Mouse (Mus musculus) forebrain, postnatal 0 days (tissue): ENCODE results near the gene Eme1. TPM values are rescaled to one million over a fixed set of nuclear protein-coding genes. Genes with fewer than 3 reads are reported as not detected.

Experiments used
- ATAC-seq: fragments of 200-750 bp; cut with Nextera tagmentation; 2 replicates; pipeline ENCODE4 v1.8.0; 2017; ENCODE audit warnings: mild to moderate bottlenecking, moderate library complexity
- DNase-seq: peaks from one replicate; pipeline ENCODE4 v3.0.0-alpha.2; 2015
- H3K27ac ChIP-seq: fragments of 300-500 bp; sonication (generic); 2 replicates; pipeline ENCODE4 v1.5.1; 2014; ENCODE audit warnings: low read depth, mild to moderate bottlenecking, antibody characterized with exemption, low read length, moderate library complexity, mixed read lengths
- H3K27me3 ChIP-seq: fragments of 300-500 bp; sonication (generic); 2 replicates; pipeline ENCODE4 v1.6.1; 2014; ENCODE audit warnings: mild to moderate bottlenecking, low read length, mixed read lengths; ENCODE audit not compliant: insufficient read depth
- H3K36me3 ChIP-seq: fragments of 300-500 bp; sonication (generic); 2 replicates; pipeline ENCODE4 v1.6.1; 2014; ENCODE audit warnings: mild to moderate bottlenecking, moderate library complexity; ENCODE audit not compliant: insufficient read depth
- H3K4me1 ChIP-seq: fragments of 300-500 bp; sonication (generic); 2 replicates; pipeline ENCODE4 v1.6.1; 2014; ENCODE audit warnings: antibody characterized with exemption; ENCODE audit not compliant: insufficient read depth
- H3K4me2 ChIP-seq: fragments of 300-500 bp; sonication (generic); 2 replicates; pipeline ENCODE4 v1.6.1; 2014; ENCODE audit warnings: low read depth, mild to moderate bottlenecking, moderate library complexity
- H3K4me3 ChIP-seq: fragments of 300-500 bp; sonication (generic); 2 replicates; pipeline ENCODE4 v1.5.1; 2014; ENCODE audit warnings: low read depth, low read length, mixed read lengths
- H3K9ac ChIP-seq: fragments of 300-500 bp; sonication (generic); 2 replicates; pipeline ENCODE4 v1.6.1; 2014; ENCODE audit warnings: mild to moderate bottlenecking
- H3K9me3 ChIP-seq: fragments of 300-500 bp; sonication (generic); 2 replicates; pipeline ENCODE4 v1.6.1; 2016; ENCODE audit warnings: low read length
- CTCF ChIP-seq: sonication (generic); IDR thresholded peaks from 2 replicates; pipeline ENCODE4 v1.5.1; 2016; ENCODE audit warnings: antibody characterized with exemption, control low read depth, low read depth
- WGBS: fragments of 180-500 bp; shearing (Covaris S2); extraction: QIAGEN DNeasy Blood & Tissue Kit; methylation state at CpG from one replicate; pipeline ENCODE4 v1.1.7; 2014; 5-methylcytosine and 5-hydroxymethylcytosine counted together
- polyA plus RNA-seq: library from polyadenylated mRNA; unstranded; fragments of >200 nt; fragmentation: Nextera tagmentation; extraction: Ambion mirVana; gene quantifications from 2 replicates; pipeline ENCODE4 v1.2.1, GENCODE M21; 2015
- total RNA-seq: library from RNA; depleted of rRNA; stranded (reverse); fragments of >200 nt; gene quantifications from 2 replicates; pipeline ENCODE4 v1.2.3, GENCODE M21; 2014

The Eme1 gene
- total and polyA plus RNA-seq, 2 experiments from 2014 or later = 1.4 to 2.4 TPM

DNA sequence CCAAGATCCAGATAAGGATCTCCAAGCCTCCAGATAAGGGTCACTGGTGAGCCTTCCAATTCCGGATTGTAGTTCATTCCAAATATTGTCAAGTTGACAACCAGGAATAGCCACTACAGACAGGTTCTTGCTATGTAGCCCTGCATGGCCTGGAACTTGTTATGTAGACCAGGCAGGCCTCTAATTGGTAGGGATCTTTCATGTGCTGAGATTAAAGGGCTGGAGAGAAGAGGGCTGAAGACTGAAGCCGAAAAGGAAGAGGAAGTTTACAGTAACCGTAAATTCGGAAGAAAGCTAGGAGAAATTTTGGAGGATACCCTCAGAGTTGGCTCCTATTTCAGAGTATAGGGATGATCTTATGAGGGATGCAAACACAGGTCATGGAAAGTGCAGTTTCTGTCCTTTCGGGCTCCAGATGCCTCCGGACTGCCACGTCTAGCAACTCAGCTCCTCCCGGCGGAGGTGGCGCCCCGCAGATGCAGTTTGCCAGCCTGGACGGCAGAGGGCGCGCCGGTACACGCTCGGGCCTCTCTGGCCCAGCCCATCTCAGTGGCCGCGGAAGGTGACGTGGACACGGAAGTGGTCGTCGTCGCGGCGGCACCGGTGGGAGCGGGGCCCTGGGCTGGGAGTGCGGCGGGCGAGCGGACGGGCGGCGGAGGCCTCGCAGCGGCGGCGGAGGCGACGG is 24.4 kb downstream of the Eme1 start, which contains the start of gene Lrrc59:
Gene Lrrc59, plus strand, starts transcription at position 569 of the 685 bp plus-strand sequence.
- Histone ChIP-seq H3K4me3 (peak within 1 kb of the TSS; percentile 85), H3K27ac (peak within 1 kb of the TSS; percentile 73), H3K9ac (peak within 1 kb of the TSS; percentile 78), H3K4me1 (no peaks in the 10 kb centered on the region; the same call in 1 of the 2 replicates), H3K27me3 (no peaks in the 10 kb centered on the region), H3K4me2 (peak within 1 kb of the TSS; percentile 77), H3K36me3 (peaks cover 20% of the 10 kb centered on the region), H3K9me3 (no peaks in the 10 kb centered on the region)
- 7% methylated on average over 31 of the region's 41 CpGs for WGBS
- ATAC-seq (peak; percentile 99), DNase-seq (peak; percentile 94)
- TF ChIP-seq CTCF = peak; percentile 98

DNA sequence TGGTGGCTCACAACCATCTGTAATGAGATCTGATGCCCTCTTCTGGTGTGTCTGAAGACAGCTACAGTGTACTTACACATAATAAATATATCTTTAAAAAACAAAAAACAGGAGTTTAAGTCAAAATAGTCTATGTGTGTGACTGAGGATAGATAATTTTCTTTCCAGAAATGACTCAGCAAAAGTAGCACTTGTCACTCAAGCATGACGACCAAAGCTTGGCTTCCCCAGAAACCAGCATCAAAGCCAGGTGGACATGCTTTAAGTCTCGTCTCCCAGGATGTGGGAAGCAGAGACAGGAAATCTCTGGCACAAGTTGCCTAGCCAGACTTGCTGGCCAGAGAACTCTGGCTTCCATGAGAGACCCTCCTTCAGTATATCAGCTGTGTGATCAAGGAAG is 31.6 kb downstream of the Eme1 start:
- H3K4me3 ChIP-seq = no peak overlapping the region
- no peak overlapping the region for H3K9ac ChIP-seq
- no peak for ATAC-seq
- TF ChIP-seq CTCF = no peak
- DNase-seq = no peak
- no peaks in the 10 kb centered on the region for H3K27me3 ChIP-seq
- no peaks in the 10 kb centered on the region for H3K36me3 ChIP-seq
- 72% methylated on average over 2 of the region's 2 CpGs for WGBS
- no peak overlapping the region for H3K27ac ChIP-seq
- no peak overlapping the region for H3K4me2 ChIP-seq
- no peaks in the 10 kb centered on the region for H3K4me1 ChIP-seq
- H3K9me3 ChIP-seq = no peaks in the 10 kb centered on the region

DNA sequence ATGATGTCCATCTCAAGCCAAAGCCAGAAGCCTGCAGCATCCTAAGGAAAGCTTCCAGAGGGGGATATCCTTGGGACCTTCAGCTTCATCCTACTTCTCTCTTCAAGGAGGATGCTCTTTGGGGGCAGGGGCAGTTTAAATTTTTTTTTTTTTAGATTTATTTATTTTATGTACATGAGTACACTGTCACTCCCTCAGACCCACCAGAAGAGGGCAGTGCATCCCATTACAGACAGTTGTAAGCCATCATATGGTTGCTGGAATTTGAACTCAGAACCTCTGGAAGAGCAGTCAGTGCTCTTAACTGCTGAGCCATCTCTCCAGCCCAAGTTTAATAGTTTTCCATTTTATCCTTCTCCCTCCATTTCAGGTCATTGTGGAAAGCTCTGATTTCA is 32.3 kb downstream of the Eme1 start:
- no peak overlapping the region for H3K4me3 ChIP-seq
- H3K9ac ChIP-seq = no peak overlapping the region
- DNase-seq (no peak), ATAC-seq (no peak)
- TF ChIP-seq CTCF = no peak
- H3K9me3 ChIP-seq = no peaks in the 10 kb centered on the region
- H3K4me1 ChIP-seq = no peaks in the 10 kb centered on the region
- H3K27ac ChIP-seq = no peak overlapping the region
- no peaks in the 10 kb centered on the region for H3K27me3 ChIP-seq
- H3K4me2 ChIP-seq = no peak overlapping the region
- H3K36me3 ChIP-seq = no peaks in the 10 kb centered on the region

GRCm38 (mm10) chr11:94620766-94621457 is 32.9 kb downstream of the Eme1 start:
- Histone ChIP-seq H3K9me3 (no peaks in the 10 kb centered on the region), H3K36me3 (no peaks in the 10 kb centered on the region), H3K9ac (no peak overlapping the region), H3K27me3 (no peaks in the 10 kb centered on the region), H3K4me2 (no peak overlapping the region), H3K4me3 (no peak overlapping the region), H3K27ac (no peak overlapping the region), H3K4me1 (no peaks in the 10 kb centered on the region)
- WGBS = 34% methylated on average over 6 of the region's 6 CpGs
- ATAC-seq = no peak
- DNase-seq = no peak
- no peak for TF ChIP-seq CTCF

- Histone ChIP-seq H3K4me3 (no peak overlapping the region), H3K27ac (no peak overlapping the region), H3K27me3 (no peaks in the 10 kb centered on the region), H3K4me2 (no peak overlapping the region), H3K4me1 (no peaks in the 10 kb centered on the region), H3K9ac (no peak overlapping the region), H3K36me3 (no peaks in the 10 kb centered on the region), H3K9me3 (no peaks in the 10 kb centered on the region)
- 94% methylated on average over 2 of the region's 2 CpGs for WGBS
- no peak for DNase-seq
- TF ChIP-seq CTCF = no peak
- ATAC-seq = no peak
Measured at GRCm38 (mm10) chr11:94617646-94618045, 36.1 kb downstream of the Eme1 start.

- no peaks in the 10 kb centered on the region for H3K36me3 ChIP-seq
- no peak overlapping the region for H3K4me3 ChIP-seq
- WGBS = 24% methylated on average over 4 of the region's 4 CpGs
- H3K4me1 ChIP-seq = no peaks in the 10 kb centered on the region
- no peaks in the 10 kb centered on the region for H3K9me3 ChIP-seq
- H3K9ac ChIP-seq = no peak overlapping the region
- TF ChIP-seq CTCF = no peak
- H3K27ac ChIP-seq = no peak overlapping the region
- no peak for DNase-seq
- no peak for ATAC-seq
- H3K4me2 ChIP-seq = no peak overlapping the region
- H3K27me3 ChIP-seq = no peaks in the 10 kb centered on the region
Measured at GRCm38 (mm10) chr11:94615494-94615893, 38.3 kb downstream of the Eme1 start.

DNA sequence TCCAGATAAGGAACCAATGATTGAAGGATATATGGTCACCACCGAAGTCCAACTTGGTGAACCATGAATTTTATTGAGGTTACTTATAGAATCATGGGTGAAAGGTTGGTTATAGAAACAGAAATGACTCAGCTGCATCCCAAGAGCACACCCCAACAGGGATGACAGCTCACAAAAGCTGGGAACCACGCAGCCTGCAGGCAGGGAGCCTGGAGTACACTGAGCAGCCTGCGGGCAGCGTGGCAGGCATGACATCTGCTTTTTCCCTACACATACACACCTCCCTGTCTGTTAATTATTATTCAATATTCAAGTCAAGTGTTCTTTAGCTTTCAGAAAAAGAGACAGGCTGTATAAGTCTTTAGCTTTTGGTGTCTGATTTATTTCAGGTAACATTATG is 39.2 kb downstream of the Eme1 start:
- ATAC-seq = no peak
- Histone ChIP-seq H3K36me3 (no peaks in the 10 kb centered on the region), H3K9me3 (no peaks in the 10 kb centered on the region), H3K4me1 (no peaks in the 10 kb centered on the region), H3K4me3 (no peak overlapping the region), H3K9ac (no peak overlapping the region), H3K27me3 (no peaks in the 10 kb centered on the region), H3K27ac (no peak overlapping the region), H3K4me2 (no peak overlapping the region)
- no peak for DNase-seq
- 74% methylated on average over 4 of the region's 4 CpGs for WGBS
- TF ChIP-seq CTCF = no peak
